Mouse (Mus musculus) heart, adult 2 months (tissue): ENCODE results near the gene Msi2.

Experiments
- CTCF ChIP-seq: fragments of 200-600 bp; IDR thresholded peaks from 2 replicates; pipeline ENCODE4 v1.8.1; 2022; ENCODE audit warnings: antibody characterized with exemption, mild to moderate bottlenecking, moderate library complexity
- EP300 ChIP-seq: fragments of 200-500 bp; IDR thresholded peaks from 2 replicates; pipeline ENCODE4 v1.6.1; 2011; ENCODE audit warnings: low read depth, low read length, control low read depth; ENCODE audit not compliant: insufficient read depth
- POLR2A ChIP-seq: fragments of 200-500 bp; IDR thresholded peaks from 2 replicates; pipeline ENCODE4 v1.6.1; 2011; ENCODE audit warnings: mild to moderate bottlenecking, low read depth, low read length, control low read depth; ENCODE audit not compliant: insufficient read depth

- no peak for TF ChIP-seq CTCF
- no peak for TF ChIP-seq EP300
- TF ChIP-seq POLR2A = no peak
These were observed 210.2 kb downstream of the Msi2 start for GRCm38 (mm10) chr11:88508133-88508532.
